Mouse (Mus musculus): ENCODE measurements at regions not wholly inside any gene's neighbourhood (a gene's known extent, or its start where the extent isn't known, plus 50 kb on each side); places are given as distances from the start of the nearest gene placed in this dataset.

GRCm38 (mm10) chr6:99995970-99996956, 270.1 kb upstream of the Prok2 start:
- no peak for TF ChIP-seq CTCF (IDR thresholded peaks at IDR 0.05; ENCODE audit: low read depth)
- no peak for TF ChIP-seq EP300 (IDR thresholded peaks at IDR 0.05; ENCODE audit: low read depth)
